Mouse (Mus musculus) heart, embryonic 11.5 days (tissue): Measurements from ENCODE around the gene Cuedc1. TPM values are rescaled to one million over a fixed set of nuclear protein-coding genes. Genes with fewer than 3 reads are reported as not detected.
A peak's percentile ranks its signal among the peaks of the same experiment; 100 is the strongest.

ENCODE experiments used
- ATAC-seq: fragments of 200-750 bp; cut with Nextera tagmentation; replicated peaks from 2 replicates; pipeline ENCODE4 v1.8.0; 2017; ENCODE audit warnings: moderate library complexity; ENCODE audit not compliant: insufficient number of reproducible peaks, low FRiP score, low TSS enrichment
- H3K27ac ChIP-seq: fragments of 300-500 bp; sonication (generic); 2 replicates; pipeline ENCODE4 v1.5.1; 2014; ENCODE audit warnings: mild to moderate bottlenecking, low read depth, low read length
- H3K27me3 ChIP-seq: fragments of 300-500 bp; sonication (generic); 2 replicates; pipeline ENCODE4 v1.6.1; 2014; ENCODE audit warnings: mild to moderate bottlenecking, low read length, mixed read lengths; ENCODE audit not compliant: control insufficient read depth, insufficient read depth
- H3K36me3 ChIP-seq: fragments of 300-500 bp; sonication (generic); 2 replicates; pipeline ENCODE4 v1.6.1; 2014; ENCODE audit warnings: mild to moderate bottlenecking, low read length, moderate library complexity, mixed read lengths; ENCODE audit not compliant: control insufficient read depth, insufficient read depth
- H3K4me1 ChIP-seq: fragments of 300-500 bp; sonication (generic); 2 replicates; pipeline ENCODE4 v1.6.1; 2014; ENCODE audit warnings: low read length; ENCODE audit not compliant: control insufficient read depth, insufficient read depth
- H3K4me2 ChIP-seq: fragments of 300-500 bp; sonication (generic); 2 replicates; pipeline ENCODE4 v1.6.1; 2014; ENCODE audit warnings: mild to moderate bottlenecking, moderate library complexity
- H3K4me3 ChIP-seq: fragments of 300-500 bp; sonication (generic); 2 replicates; pipeline ENCODE4 v1.5.1; 2014; ENCODE audit warnings: low read depth, low read length
- H3K9ac ChIP-seq: fragments of 300-500 bp; sonication (generic); 2 replicates; pipeline ENCODE4 v1.6.1; 2014; ENCODE audit warnings: mild to moderate bottlenecking, low read depth, low read length, moderate library complexity
- H3K9me3 ChIP-seq: fragments of 300-500 bp; sonication (generic); replicated peaks from 2 replicates; pipeline ENCODE4 v1.6.1; 2016; ENCODE audit warnings: low read length; ENCODE audit not compliant: control insufficient read depth
- WGBS: fragments of 180-500 bp; shearing (Covaris S2); extraction: QIAGEN DNeasy Blood & Tissue Kit; methylation state at CpG from one replicate; pipeline ENCODE4 v1.1.7; 2014; ENCODE audit not compliant: insufficient replicate concordance; 5-methylcytosine and 5-hydroxymethylcytosine counted together
- polyA plus RNA-seq: library from polyadenylated mRNA; unstranded; fragments of >200 nt; fragmentation: Nextera tagmentation; extraction: Ambion mirVana; gene quantifications from 2 replicates; pipeline ENCODE4 v1.2.1, GENCODE M21; 2014

The Cuedc1 gene
- polyA plus RNA-seq, 1 experiment from 2014 or later, result 11.7 TPM

DNA sequence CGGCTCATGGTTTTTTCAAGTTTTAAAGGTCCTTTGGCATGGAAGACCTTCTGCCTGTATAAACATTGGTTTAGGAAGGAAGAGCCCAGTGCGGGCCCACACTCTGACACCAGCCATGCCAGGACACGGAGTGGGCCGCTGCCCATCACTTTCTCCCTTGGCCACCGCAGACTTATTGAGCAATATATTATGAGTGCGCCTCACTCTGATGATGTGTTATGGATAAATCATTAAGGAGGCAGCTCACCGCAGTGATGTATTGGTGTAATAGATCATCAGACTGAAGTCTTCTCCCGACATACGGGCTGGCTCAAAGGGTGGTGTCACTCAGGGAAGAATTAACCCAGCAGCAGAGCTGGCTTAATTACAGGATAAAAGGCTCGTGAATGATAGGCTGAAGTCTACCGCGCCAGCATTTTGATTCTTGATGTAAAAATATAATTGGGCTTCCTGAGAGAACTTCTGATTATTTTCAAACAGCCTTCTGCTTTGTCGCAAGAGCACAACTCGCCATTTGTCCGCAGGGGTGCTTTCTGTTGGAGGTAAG is 124.1 kb downstream of the Cuedc1 start:
- no peak for ATAC-seq
- Histone ChIP-seq H3K9me3 (no peaks in the 10 kb centered on the region), H3K4me1 (no peaks in the 10 kb centered on the region), H3K9ac (no peak overlapping the region), H3K4me3 (no peak overlapping the region), H3K36me3 (no peaks in the 10 kb centered on the region), H3K27me3 (no peaks in the 10 kb centered on the region), H3K27ac (no peak overlapping the region), H3K4me2 (no peak overlapping the region)
- 82% methylated on average over 15 of the region's 15 CpGs for WGBS

DNA sequence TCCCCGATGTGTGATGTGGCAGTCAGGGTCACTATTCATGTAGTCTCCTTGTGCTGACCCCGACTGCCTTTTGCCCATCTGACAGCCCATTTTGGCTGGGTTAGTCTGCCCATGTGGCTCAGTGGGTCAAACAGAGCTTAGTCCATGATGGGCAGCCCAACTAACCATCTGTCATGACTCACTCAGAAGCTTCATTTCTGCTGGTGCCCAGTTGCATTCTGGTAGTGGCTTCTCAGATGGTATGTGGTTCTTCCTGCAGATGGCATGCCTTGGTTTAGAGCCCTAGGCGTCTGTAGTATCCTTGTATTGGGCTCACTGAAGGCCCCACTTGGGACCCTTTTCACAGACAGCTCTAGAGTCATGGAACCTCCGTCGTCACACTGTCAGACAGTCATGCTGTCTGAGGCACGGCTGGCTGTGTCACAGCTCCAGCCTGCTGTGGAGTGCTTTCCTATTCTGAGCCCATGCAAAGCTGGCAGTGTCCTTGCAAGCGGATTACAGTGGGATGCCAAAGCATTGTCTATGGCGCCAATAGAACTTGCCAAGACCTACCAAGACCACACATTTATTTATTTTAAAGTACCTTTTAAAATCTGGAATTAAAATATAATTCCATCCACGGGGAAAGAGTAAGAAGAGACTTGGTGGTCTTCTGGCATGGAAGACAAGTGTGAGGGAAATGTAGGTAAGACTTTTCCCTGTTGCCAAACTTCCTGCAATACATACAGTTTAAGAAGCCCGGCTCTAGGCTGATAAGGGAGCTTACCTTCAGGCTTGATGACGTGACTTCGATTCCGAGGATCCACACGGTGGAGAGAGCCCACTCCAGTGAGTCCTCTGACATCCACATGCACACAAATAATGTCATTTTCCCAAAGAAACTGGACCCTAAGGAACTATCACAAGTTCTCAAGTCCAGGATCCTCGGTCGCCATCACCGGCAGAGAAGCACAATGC is 129.4 kb downstream of the Cuedc1 start:
- Histone ChIP-seq H3K27me3 (no peaks in the 10 kb centered on the region), H3K27ac (no peak overlapping the region), H3K4me1 (no peaks in the 10 kb centered on the region), H3K9me3 (no peaks in the 10 kb centered on the region), H3K4me3 (no peak overlapping the region), H3K36me3 (no peaks in the 10 kb centered on the region), H3K4me2 (no peak overlapping the region), H3K9ac (no peak overlapping the region)
- 80% methylated on average over 17 of the region's 17 CpGs for WGBS
- ATAC-seq, result no peak

DNA sequence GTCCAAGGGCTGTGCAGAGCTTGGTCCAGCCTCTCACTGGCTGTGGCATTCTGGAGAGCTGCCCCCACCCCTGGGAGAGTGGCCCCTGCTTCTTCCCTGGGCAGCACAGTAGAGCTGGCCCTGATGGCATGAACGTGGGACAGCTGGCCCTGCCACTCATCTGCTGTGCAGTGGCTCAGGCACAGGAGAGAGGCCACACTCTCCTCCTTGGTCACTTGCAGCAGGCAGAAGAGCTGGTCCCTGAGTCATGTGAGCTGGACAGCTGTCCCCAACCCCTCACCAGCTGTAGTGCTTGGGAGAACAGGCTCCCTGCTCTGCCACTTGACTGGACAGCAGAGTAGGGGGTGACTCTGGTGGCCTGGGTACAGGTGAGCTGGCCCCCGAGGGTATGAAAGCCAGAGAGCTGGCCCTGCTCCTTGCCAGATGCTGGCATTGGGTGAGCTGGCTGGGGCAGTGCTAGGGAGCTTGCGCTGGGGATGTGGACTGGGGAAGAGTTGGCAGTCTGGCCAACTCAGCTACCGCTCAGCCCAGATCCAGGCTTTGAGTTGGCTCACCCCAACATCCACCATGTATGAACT is 133.4 kb downstream of the Cuedc1 start:
- Histone ChIP-seq H3K9ac (no peak overlapping the region), H3K4me3 (no peak overlapping the region), H3K4me2 (no peak overlapping the region), H3K27me3 (no peaks in the 10 kb centered on the region), H3K9me3 (no peaks in the 10 kb centered on the region), H3K4me1 (peaks cover 12% of the 10 kb centered on the region; the same call in 1 of the 2 replicates), H3K36me3 (no peaks in the 10 kb centered on the region), H3K27ac (no peak overlapping the region)
- no peak for ATAC-seq
- WGBS, result 79% methylated on average over 4 of the region's 4 CpGs

DNA sequence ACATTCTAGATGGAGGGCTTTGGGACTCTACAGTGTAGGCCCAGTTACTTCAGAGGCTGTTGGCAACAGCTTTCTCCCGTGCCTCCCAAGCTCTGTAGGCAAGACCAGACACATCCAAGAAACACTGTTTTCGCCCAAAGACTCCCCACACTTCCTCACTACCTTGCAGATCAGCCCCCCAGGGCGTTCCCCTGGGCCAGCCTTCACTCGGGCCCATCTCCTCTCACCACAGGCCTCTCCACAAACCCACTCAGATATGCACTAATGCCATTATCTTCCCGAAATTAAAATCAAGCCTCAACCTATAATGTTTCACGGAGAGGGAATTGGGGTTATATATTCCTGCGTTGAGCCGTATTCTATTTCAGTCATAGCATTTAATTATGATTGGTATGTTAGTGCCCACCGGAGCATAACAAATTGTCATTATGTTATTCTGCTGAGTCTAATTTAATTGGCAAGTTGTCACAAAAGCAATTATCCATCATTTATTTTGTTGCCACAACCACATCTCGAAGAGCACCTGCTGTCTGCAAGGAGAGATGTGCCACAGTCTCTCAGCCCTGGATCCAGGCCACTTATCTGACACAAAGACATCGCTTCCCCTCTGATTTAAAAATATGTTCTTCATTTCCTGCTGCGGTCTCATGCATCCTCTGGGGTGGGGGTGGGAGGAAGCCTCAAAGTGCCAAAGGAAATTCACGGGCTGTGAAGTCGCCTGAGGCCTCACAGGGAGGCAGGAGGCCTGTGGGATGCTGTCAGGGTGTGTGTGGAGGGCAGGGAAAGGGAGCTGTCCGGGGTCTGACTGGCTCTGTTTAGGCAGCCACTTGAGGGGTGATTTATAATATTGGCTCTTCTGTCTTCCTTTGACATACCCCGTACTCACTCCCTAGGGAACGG is 135.9 kb downstream of the Cuedc1 start:
- no peak overlapping the region for H3K4me2 ChIP-seq
- no peak for ATAC-seq
- H3K27me3 ChIP-seq, result no peaks in the 10 kb centered on the region
- H3K9ac ChIP-seq, result no peak overlapping the region
- H3K4me1 ChIP-seq, result peaks cover 12% of the 10 kb centered on the region; the same call in 1 of the 2 replicates
- no peak overlapping the region for H3K27ac ChIP-seq
- H3K9me3 ChIP-seq, result no peaks in the 10 kb centered on the region
- H3K4me3 ChIP-seq, result no peak overlapping the region
- WGBS, result 57% methylated on average over 17 of the region's 17 CpGs
- no peaks in the 10 kb centered on the region for H3K36me3 ChIP-seq

DNA sequence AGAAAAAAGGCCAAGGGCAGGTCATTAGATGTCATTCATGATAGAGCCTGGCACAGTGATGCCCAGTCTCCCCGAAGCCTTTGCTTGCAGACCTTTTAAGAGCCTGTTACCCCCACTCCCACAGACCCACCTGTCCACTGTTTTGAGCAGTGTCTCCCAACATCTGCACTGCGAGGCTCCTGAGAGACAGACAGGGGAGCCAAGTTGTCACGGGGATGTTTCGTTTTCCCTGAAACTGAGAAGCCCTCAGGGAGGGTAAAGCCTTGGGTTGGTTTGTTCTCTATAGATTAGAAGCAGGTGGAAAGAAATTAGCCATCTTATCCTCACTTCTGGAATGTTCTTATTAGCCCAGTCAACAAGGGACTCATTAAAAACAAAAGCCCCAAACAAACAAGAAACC is 136.9 kb downstream of the Cuedc1 start:
- Histone ChIP-seq H3K27ac (0 out of 2 replicates have a peak overlapping the region, but pooled peaks have one; percentile 7), H3K4me2 (no peak overlapping the region)
- 47% methylated on average over 4 of the region's 4 CpGs for WGBS

DNA sequence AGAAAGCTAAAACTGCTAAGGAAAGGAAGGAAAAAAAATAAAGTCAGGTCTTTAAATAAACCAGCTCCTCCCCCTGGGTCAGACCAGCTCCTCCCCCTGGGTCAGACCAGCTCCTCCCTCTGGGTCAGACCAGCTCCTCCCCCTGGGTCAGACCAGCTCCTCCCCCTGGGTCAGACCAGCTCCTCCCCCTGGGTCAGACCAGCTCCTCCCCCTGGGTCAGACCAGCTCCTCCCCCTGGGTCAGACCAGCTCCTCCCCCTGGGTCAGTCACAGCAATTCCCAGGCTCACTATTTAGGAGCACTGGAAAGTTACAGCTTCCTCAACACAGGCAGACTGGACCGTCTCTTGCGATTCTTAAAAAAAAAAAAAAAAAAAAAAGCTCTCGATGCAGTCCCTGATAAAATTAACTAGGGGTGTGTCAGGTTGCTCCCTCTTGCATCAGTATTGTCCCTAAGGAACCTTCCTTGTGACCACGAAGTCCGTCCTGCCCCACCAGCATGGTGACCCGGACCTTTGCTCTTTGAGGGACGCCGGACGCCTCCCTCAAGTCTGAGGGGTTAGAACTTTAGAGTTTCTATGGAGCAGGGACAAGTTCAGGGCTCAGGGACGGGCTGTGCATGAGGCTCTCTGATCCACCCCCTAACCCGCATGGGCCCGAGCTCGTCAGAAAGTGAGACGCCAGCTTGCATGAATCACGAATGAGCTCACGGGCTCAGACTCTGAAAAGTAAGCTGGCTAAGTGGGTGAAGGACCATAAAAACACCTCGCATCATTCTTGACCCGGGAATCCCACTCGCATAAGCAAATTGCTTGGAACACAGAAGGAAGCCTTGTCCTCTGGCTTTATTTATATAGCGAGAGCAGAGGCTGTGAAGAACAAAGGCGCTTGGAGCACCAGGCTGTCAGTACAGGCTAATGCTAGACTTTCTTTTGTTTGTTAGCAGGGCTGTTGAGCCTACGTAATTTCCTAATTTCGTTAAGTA is 137.7 kb downstream of the Cuedc1 start:
- H3K9ac ChIP-seq, result 0 out of 2 replicates have a peak overlapping the region, but pooled peaks have one; percentile 46
- no peaks in the 10 kb centered on the region for H3K9me3 ChIP-seq
- no peak for ATAC-seq
- peak overlapping the region; percentile 25 for H3K4me3 ChIP-seq
- H3K27ac ChIP-seq, result peak overlapping the region; percentile 41; the same call in 1 of the 2 replicates
- 19% methylated on average over 23 of the region's 23 CpGs for WGBS
- H3K27me3 ChIP-seq, result no peaks in the 10 kb centered on the region
- no peaks in the 10 kb centered on the region for H3K36me3 ChIP-seq
- peak overlapping the region; percentile 60 for H3K4me2 ChIP-seq
- peaks cover 12% of the 10 kb centered on the region; the same call in 1 of the 2 replicates for H3K4me1 ChIP-seq

More for the DNA sequence above, 136.9 kb downstream of the Cuedc1 start:
- Histone ChIP-seq H3K9ac (no peak overlapping the region), H3K27me3 (no peaks in the 10 kb centered on the region), H3K4me3 (no peak overlapping the region), H3K36me3 (no peaks in the 10 kb centered on the region), H3K4me1 (peaks cover 12% of the 10 kb centered on the region; the same call in 1 of the 2 replicates), H3K9me3 (no peaks in the 10 kb centered on the region)
- ATAC-seq, result no peak

DNA sequence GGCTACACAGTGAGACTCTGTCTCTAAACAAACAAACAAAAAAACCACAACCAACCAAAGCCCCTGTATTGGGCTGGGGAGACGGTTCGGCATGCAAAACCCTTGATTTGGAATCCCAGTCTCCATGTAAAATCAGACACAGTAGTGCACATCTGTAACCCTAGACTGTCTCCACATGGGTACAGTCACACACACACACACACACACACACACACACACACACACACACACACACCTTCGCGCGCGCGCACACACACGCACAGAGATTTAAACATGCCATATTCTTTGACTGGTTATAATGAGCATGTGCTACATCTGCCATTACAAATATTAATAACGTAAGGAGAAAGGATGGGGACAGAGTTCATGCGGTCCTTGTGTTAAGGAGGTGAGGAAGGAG is 142.4 kb downstream of the Cuedc1 start:
- Histone ChIP-seq H3K9me3 (no peaks in the 10 kb centered on the region), H3K4me2 (no peak overlapping the region), H3K27ac (no peak overlapping the region), H3K36me3 (no peaks in the 10 kb centered on the region), H3K4me3 (no peak overlapping the region), H3K27me3 (no peaks in the 10 kb centered on the region), H3K4me1 (peaks cover 17% of the 10 kb centered on the region), H3K9ac (no peak overlapping the region)
- WGBS, result 89% methylated on average over 10 of the region's 10 CpGs
- ATAC-seq, result no peak
